Mouse (Mus musculus): ENCODE results near the gene Senp1. TPM values are rescaled to one million over a fixed set of nuclear protein-coding genes. Genes with fewer than 3 reads are reported as not detected.

Senp1 gene
- polyA plus RNA-seq, 1 experiment = 9.9 TPM

DNA sequence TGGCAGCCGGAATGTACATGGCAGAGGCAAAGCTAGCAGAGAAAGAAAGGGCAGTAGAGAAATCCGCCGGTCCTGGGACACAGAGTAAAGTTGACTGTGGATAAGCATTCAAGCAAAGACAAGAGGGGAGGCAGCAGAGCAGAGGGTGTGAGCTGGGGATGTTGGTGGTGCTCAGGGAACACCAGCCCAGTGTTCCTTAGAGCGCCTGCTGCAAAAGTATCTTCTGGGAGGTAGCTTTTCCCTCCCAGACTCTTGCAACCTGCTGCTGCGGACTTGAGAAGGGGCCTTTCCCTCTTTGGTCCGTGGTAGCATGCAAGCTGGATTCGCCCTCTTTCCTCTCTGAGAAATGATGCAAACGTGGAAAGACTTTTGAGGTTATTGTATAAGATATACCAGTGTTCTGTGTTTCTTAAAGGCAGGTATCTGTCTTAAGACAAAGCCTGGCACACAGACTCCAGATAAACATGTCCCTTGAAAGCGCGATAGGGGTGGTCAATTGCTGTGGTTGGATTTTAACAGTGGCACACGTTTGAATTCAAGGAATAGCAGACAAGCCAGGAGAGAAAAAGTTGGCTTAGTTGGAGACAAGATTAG, 14.3 kb upstream of the Senp1 start:
- Histone ChIP-seq H3K4me1 (ENCODE audit: control insufficient read depth, insufficient read depth, insufficient read length) (no peaks in the 10 kb centered on the region), H3K27ac (ENCODE audit: insufficient read depth, low read length) (no peak overlapping the region), H3K27me3 (ENCODE audit: control insufficient read depth, insufficient read depth, low read length) (0 out of 2 replicates have a peak, but pooled peaks cover 1% of the 10 kb centered on the region), H3K4me3 (ENCODE audit: extremely low read depth, insufficient read depth, insufficient read length) (peak overlapping the region; percentile 79; the same call in 1 of the 2 replicates), H3K36me3 (ENCODE audit: control insufficient read depth, insufficient read depth, low read length) (no peaks in the 10 kb centered on the region)
- WGBS = 49% methylated on average over 11 of the region's 11 CpGs
- DNase-seq (ENCODE audit: low read depth in 1 of 2, low spot score in 2 of 2) = no peak
- TF ChIP-seq POLR2A (IDR thresholded peaks at IDR 0.05; ENCODE audit: low read depth, low read length) (no peak), CTCF (IDR thresholded peaks at IDR 0.05; ENCODE audit: extremely low read depth, insufficient read depth, insufficient read length, insufficient replicate concordance) (no peak)

GRCm38 (mm10) chr15:98107230-98107629, 13.7 kb upstream of the Senp1 start:
- Histone ChIP-seq H3K4me1 (ENCODE audit: control insufficient read depth, insufficient read depth, insufficient read length) (no peaks in the 10 kb centered on the region), H3K4me3 (ENCODE audit: extremely low read depth, insufficient read depth, insufficient read length) (no peak overlapping the region), H3K36me3 (ENCODE audit: control insufficient read depth, insufficient read depth, low read length) (no peaks in the 10 kb centered on the region), H3K27ac (ENCODE audit: insufficient read depth, low read length) (no peak overlapping the region), H3K27me3 (ENCODE audit: control insufficient read depth, insufficient read depth, low read length) (0 out of 2 replicates have a peak, but pooled peaks cover 1% of the 10 kb centered on the region)
- TF ChIP-seq POLR2A (IDR thresholded peaks at IDR 0.05; ENCODE audit: low read depth, low read length) (no peak), CTCF (IDR thresholded peaks at IDR 0.05; ENCODE audit: extremely low read depth, insufficient read depth, insufficient read length, insufficient replicate concordance) (no peak)
- 90% methylated on average over 6 of the region's 6 CpGs for WGBS
- DNase-seq (ENCODE audit: low read depth in 1 of 2, low spot score in 2 of 2) = no peak

DNA sequence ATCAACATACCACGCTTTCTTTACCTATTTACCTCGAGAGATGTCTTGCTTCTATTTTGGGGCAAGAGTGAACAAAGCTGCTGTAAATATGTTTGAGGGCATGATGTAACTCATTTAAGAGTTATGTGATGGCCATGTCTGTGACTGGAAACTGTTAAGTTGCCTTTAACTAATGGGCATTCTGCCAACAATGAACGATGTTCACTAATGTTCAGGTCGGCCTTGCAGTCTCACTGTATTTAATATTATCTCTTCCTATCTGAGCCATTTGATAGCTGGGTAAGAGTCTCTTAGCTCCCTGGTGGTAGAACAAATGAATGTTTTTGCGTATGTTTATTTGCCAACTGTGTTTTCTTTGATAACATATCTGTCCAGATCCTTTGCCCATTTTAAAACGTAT, 13.0 kb upstream of the Senp1 start:
- Histone ChIP-seq H3K4me3 (ENCODE audit: extremely low read depth, insufficient read depth, insufficient read length) (no peak overlapping the region), H3K27ac (ENCODE audit: insufficient read depth, low read length) (no peak overlapping the region), H3K36me3 (ENCODE audit: control insufficient read depth, insufficient read depth, low read length) (no peaks in the 10 kb centered on the region), H3K4me1 (ENCODE audit: control insufficient read depth, insufficient read depth, insufficient read length) (no peaks in the 10 kb centered on the region), H3K27me3 (ENCODE audit: control insufficient read depth, insufficient read depth, low read length) (0 out of 2 replicates have a peak, but pooled peaks cover 1% of the 10 kb centered on the region)
- DNase-seq (ENCODE audit: low read depth in 1 of 2, low spot score in 2 of 2) = no peak
- 72% methylated on average over 6 of the region's 6 CpGs for WGBS
- TF ChIP-seq CTCF (IDR thresholded peaks at IDR 0.05; ENCODE audit: extremely low read depth, insufficient read depth, insufficient read length, insufficient replicate concordance) = no peak
- no peak for TF ChIP-seq POLR2A (IDR thresholded peaks at IDR 0.05; ENCODE audit: low read depth, low read length)

DNA sequence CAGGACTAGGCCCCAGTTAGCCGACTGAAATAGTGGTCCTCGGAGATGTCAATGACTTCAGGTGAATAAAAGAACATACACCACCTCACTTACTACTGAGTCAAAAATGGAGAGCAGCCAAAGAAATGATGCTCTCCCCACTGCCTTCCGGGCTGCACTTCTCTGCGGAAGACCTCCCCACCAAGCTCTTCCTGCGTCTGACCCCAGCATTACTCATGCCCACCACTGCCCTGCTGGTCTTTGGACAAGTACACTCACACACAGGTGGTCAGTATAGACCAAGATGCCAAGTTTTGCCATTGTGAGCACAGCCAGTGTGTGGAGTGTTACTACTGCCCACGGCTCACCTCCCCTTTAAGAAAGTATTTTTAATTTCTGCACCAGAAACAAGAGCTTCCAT, 8.9 kb upstream of the Senp1 start:
- H3K4me1 ChIP-seq (ENCODE audit: control insufficient read depth, insufficient read depth, insufficient read length) = no peaks in the 10 kb centered on the region
- 0 out of 2 replicates have a peak, but pooled peaks cover 1% of the 10 kb centered on the region for H3K27me3 ChIP-seq (ENCODE audit: control insufficient read depth, insufficient read depth, low read length)
- 94% methylated on average over 6 of the region's 6 CpGs for WGBS
- TF ChIP-seq CTCF (IDR thresholded peaks at IDR 0.05; ENCODE audit: extremely low read depth, insufficient read depth, insufficient read length, insufficient replicate concordance) = no peak
- TF ChIP-seq POLR2A (IDR thresholded peaks at IDR 0.05; ENCODE audit: low read depth, low read length) = no peak
- H3K4me3 ChIP-seq (ENCODE audit: extremely low read depth, insufficient read depth, insufficient read length) = no peak overlapping the region
- no peak overlapping the region for H3K27ac ChIP-seq (ENCODE audit: insufficient read depth, low read length)
- no peaks in the 10 kb centered on the region for H3K36me3 ChIP-seq (ENCODE audit: control insufficient read depth, insufficient read depth, low read length)
- DNase-seq (ENCODE audit: low read depth in 1 of 2, low spot score in 2 of 2) = no peak

GRCm38 (mm10) chr15:98098519-98098918, 5.0 kb upstream of the Senp1 start:
- DNase-seq (ENCODE audit: low read depth in 1 of 2, low spot score in 2 of 2) = no peak
- Histone ChIP-seq H3K27me3 (ENCODE audit: control insufficient read depth, insufficient read depth, low read length) (no peaks in the 10 kb centered on the region), H3K4me3 (ENCODE audit: extremely low read depth, insufficient read depth, insufficient read length) (no peak overlapping the region), H3K36me3 (ENCODE audit: control insufficient read depth, insufficient read depth, low read length) (no peaks in the 10 kb centered on the region), H3K27ac (ENCODE audit: insufficient read depth, low read length) (no peak overlapping the region), H3K4me1 (ENCODE audit: control insufficient read depth, insufficient read depth, insufficient read length) (no peaks in the 10 kb centered on the region)
- TF ChIP-seq POLR2A (IDR thresholded peaks at IDR 0.05; ENCODE audit: low read depth, low read length) (no peak), CTCF (IDR thresholded peaks at IDR 0.05; ENCODE audit: extremely low read depth, insufficient read depth, insufficient read length, insufficient replicate concordance) (no peak)
- WGBS = 93% methylated on average over 9 of the region's 9 CpGs

- TF ChIP-seq CTCF (IDR thresholded peaks at IDR 0.05; ENCODE audit: extremely low read depth, insufficient read depth, insufficient read length, insufficient replicate concordance) (no peak), POLR2A (IDR thresholded peaks at IDR 0.05; ENCODE audit: low read depth, low read length) (no peak)
- no peak overlapping the region for H3K27ac ChIP-seq (ENCODE audit: insufficient read depth, low read length)
- H3K36me3 ChIP-seq (ENCODE audit: control insufficient read depth, insufficient read depth, low read length) = no peaks in the 10 kb centered on the region
- no peaks in the 10 kb centered on the region; the same call in 1 of the 2 replicates for H3K4me1 ChIP-seq (ENCODE audit: control insufficient read depth, insufficient read depth, insufficient read length)
- WGBS = 80% methylated on average over 3 of the region's 3 CpGs
- no peak overlapping the region for H3K4me3 ChIP-seq (ENCODE audit: extremely low read depth, insufficient read depth, insufficient read length)
- no peak for DNase-seq (ENCODE audit: low read depth in 1 of 2, low spot score in 2 of 2)
- no peaks in the 10 kb centered on the region for H3K27me3 ChIP-seq (ENCODE audit: control insufficient read depth, insufficient read depth, low read length)
Observed at GRCm38 (mm10) chr15:98096957-98097356, 3.4 kb upstream of the Senp1 start.

DNA sequence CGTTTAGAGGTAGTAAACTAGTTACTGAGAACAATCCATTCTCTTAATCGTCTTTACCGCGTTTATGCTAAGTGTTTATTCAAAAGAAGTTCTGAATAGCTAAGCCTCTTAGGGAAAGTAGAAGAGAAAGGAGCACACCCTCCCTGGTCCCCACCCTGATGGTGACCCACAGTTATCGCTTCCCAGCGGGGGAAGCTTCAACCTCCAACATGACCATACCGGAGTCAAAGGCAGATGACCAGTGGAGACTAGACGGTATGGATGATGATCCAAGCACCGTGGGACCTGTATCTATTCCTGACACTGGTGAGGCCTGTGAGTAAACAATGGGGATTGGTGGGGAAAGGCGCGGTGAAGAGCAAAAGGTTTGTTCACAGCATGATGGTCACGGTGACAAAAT, 1.4 kb upstream of the Senp1 start:
- TF ChIP-seq POLR2A (IDR thresholded peaks at IDR 0.05; ENCODE audit: low read depth, low read length) = no peak
- no peak for TF ChIP-seq CTCF (IDR thresholded peaks at IDR 0.05; ENCODE audit: extremely low read depth, insufficient read depth, insufficient read length, insufficient replicate concordance)
- Histone ChIP-seq H3K4me1 (ENCODE audit: control insufficient read depth, insufficient read depth, insufficient read length) (peaks cover 2% of the 10 kb centered on the region; the same call in 1 of the 2 replicates), H3K4me3 (ENCODE audit: extremely low read depth, insufficient read depth, insufficient read length) (no peak overlapping the region), H3K27ac (ENCODE audit: insufficient read depth, low read length) (no peak overlapping the region), H3K36me3 (ENCODE audit: control insufficient read depth, insufficient read depth, low read length) (no peaks in the 10 kb centered on the region), H3K27me3 (ENCODE audit: control insufficient read depth, insufficient read depth, low read length) (no peaks in the 10 kb centered on the region)
- no peak for DNase-seq (ENCODE audit: low read depth in 1 of 2, low spot score in 2 of 2)
- 96% methylated on average over 12 of the region's 12 CpGs for WGBS
